Mouse (Mus musculus) small intestine, adult 2 months (tissue): ENCODE measurements around the gene Atp5b. TPM values are rescaled to one million over a fixed set of nuclear protein-coding genes. Genes with fewer than 3 reads are reported as not detected.

Experiments used
- H3K27ac ChIP-seq: fragments of 200-500 bp; 2 replicates; pipeline ENCODE4 v1.5.1; 2012; ENCODE audit warnings: low read depth, low read length, control low read depth, inconsistent platforms; ENCODE audit not compliant: insufficient read depth
- H3K27me3 ChIP-seq: fragments of 200-500 bp; 2 replicates; pipeline ENCODE4 v1.6.1; 2012; ENCODE audit warnings: mild to moderate bottlenecking, moderate library complexity, low read length, inconsistent platforms; ENCODE audit not compliant: control insufficient read depth, insufficient read depth
- H3K36me3 ChIP-seq: fragments of 200-500 bp; 2 replicates; pipeline ENCODE4 v1.6.1; 2012; ENCODE audit warnings: mild to moderate bottlenecking, low read length, control low read depth, inconsistent platforms; ENCODE audit not compliant: control insufficient read depth, insufficient read depth
- H3K4me1 ChIP-seq: fragments of 200-500 bp; 2 replicates; pipeline ENCODE4 v1.6.1; 2012; ENCODE audit warnings: low read length, inconsistent platforms, mixed read lengths; ENCODE audit not compliant: control insufficient read depth, insufficient read depth, insufficient read length
- H3K4me3 ChIP-seq: fragments of 200-500 bp; 2 replicates; pipeline ENCODE4 v1.5.1; 2012; ENCODE audit warnings: low read depth, mild to moderate bottlenecking, control low read depth, inconsistent platforms, low read length, moderate library complexity
- CTCF ChIP-seq: fragments of 200-500 bp; IDR thresholded peaks from 2 replicates; pipeline ENCODE4 v1.5.1; 2012; ENCODE audit warnings: low read depth, mild to moderate bottlenecking, control low read depth, inconsistent platforms, low read length, moderate library complexity, mixed read lengths; ENCODE audit not compliant: insufficient replicate concordance, insufficient read length; ENCODE audit errors: extremely low read depth
- POLR2A ChIP-seq: fragments of 200-500 bp; IDR thresholded peaks from 2 replicates; pipeline ENCODE4 v1.6.1; 2012; ENCODE audit warnings: low read depth, mild to moderate bottlenecking, control low read depth, inconsistent platforms, low read length, moderate library complexity
- WGBS: fragments of 180-500 bp; shearing (Covaris S2); methylation state at CpG from one replicate; pipeline ENCODE4 v1.1.7; 2018; 5-methylcytosine and 5-hydroxymethylcytosine counted together
- polyA plus RNA-seq: library from polyadenylated mRNA; depleted of rRNA; stranded (reverse); fragments of >200 nt; gene quantifications from 2 replicates; pipeline ENCODE4 v1.2.3, GENCODE M21; 2012

Gene Atp5b
- polyA plus RNA-seq, 1 experiment: 5,521 TPM

GRCm38 (mm10) chr10:128058184-128058583 lies 24.9 kb upstream of the Atp5b start:
- under 1% methylated on average over 18 of the region's 18 CpGs for WGBS
- peak overlapping the region; percentile 81 for H3K4me3 ChIP-seq
- no peaks in the 10 kb centered on the region for H3K27me3 ChIP-seq

GRCm38 (mm10) chr10:128058601-128059151 lies 24.4 kb upstream of the Atp5b start, which contains the start of gene Ptges3:
Gene Ptges3, plus strand, starts transcription at chr10:128058954.
- no peak; the same call in 1 of the 2 replicates for TF ChIP-seq POLR2A
- TF ChIP-seq CTCF: no peak
- Histone ChIP-seq H3K4me1 (peaks cover 3% of the 10 kb centered on the region; the same call in 1 of the 2 replicates), H3K36me3 (peaks cover 3% of the 10 kb centered on the region; the same call in 1 of the 2 replicates), H3K27ac (peak within 1 kb of the TSS; percentile 87), H3K27me3 (no peaks in the 10 kb centered on the region), H3K4me3 (peak within 1 kb of the TSS; percentile 81)
- WGBS: under 1% methylated on average over 72 of the region's 72 CpGs

More at GRCm38 (mm10) chr10:128058184-128058583, 24.9 kb upstream of the Atp5b start:
- TF ChIP-seq POLR2A (no peak), CTCF (no peak)
- peaks cover 3% of the 10 kb centered on the region; the same call in 1 of the 2 replicates for H3K4me1 ChIP-seq
- peak overlapping the region; percentile 80 for H3K27ac ChIP-seq
- H3K36me3 ChIP-seq: no peaks in the 10 kb centered on the region; the same call in 1 of the 2 replicates

GRCm38 (mm10) chr10:128059207-128059981 lies 23.7 kb upstream of the Atp5b start:
- under 1% methylated on average over 62 of the region's 62 CpGs for WGBS
- Histone ChIP-seq H3K27me3 (no peaks in the 10 kb centered on the region), H3K27ac (peak overlapping the region; percentile 87), H3K4me3 (peak overlapping the region; percentile 81), H3K36me3 (peaks cover 4% of the 10 kb centered on the region; the same call in 1 of the 2 replicates), H3K4me1 (peaks cover 3% of the 10 kb centered on the region; the same call in 1 of the 2 replicates)
- TF ChIP-seq POLR2A (no peak), CTCF (no peak)

GRCm38 (mm10) chr10:128061109-128061508 lies 22.0 kb upstream of the Atp5b start:
- Histone ChIP-seq H3K4me3 (no peak overlapping the region), H3K27me3 (no peaks in the 10 kb centered on the region), H3K4me1 (peaks cover 6% of the 10 kb centered on the region; the same call in 1 of the 2 replicates), H3K27ac (no peak overlapping the region), H3K36me3 (peaks cover 4% of the 10 kb centered on the region; the same call in 1 of the 2 replicates)
- TF ChIP-seq CTCF (no peak), POLR2A (no peak)
- WGBS: 49% methylated on average over 5 of the region's 5 CpGs

- 77% methylated on average over 6 of the region's 6 CpGs for WGBS
- peaks cover 6% of the 10 kb centered on the region; the same call in 1 of the 2 replicates for H3K4me1 ChIP-seq
- no peaks in the 10 kb centered on the region for H3K27me3 ChIP-seq
- TF ChIP-seq CTCF: no peak
- no peak for TF ChIP-seq POLR2A
- H3K27ac ChIP-seq: no peak overlapping the region
- H3K36me3 ChIP-seq: peaks cover 9% of the 10 kb centered on the region; the same call in 1 of the 2 replicates
- no peak overlapping the region for H3K4me3 ChIP-seq
Observed at GRCm38 (mm10) chr10:128062221-128062989, 20.7 kb upstream of the Atp5b start.

- H3K27me3 ChIP-seq: no peaks in the 10 kb centered on the region
- H3K4me1 ChIP-seq: 0 out of 2 replicates have a peak, but pooled peaks cover 2% of the 10 kb centered on the region
- no peak for TF ChIP-seq CTCF
- TF ChIP-seq POLR2A: no peak
- 66% methylated on average over 5 of the region's 5 CpGs for WGBS
- no peak overlapping the region for H3K27ac ChIP-seq
- no peak overlapping the region for H3K4me3 ChIP-seq
- peaks cover 27% of the 10 kb centered on the region for H3K36me3 ChIP-seq
Observed at GRCm38 (mm10) chr10:128066072-128066471, 17.0 kb upstream of the Atp5b start.
